Mouse (Mus musculus): ENCODE results near the gene Parpbp. TPM values are rescaled to one million over a fixed set of nuclear protein-coding genes. Genes with fewer than 3 reads are reported as not detected.
A peak's percentile ranks its signal among the peaks of the same experiment; 100 is the strongest.

Parpbp gene
- total and polyA plus RNA-seq, 3 experiments, result 16.9 to 35.0 (median 19.8) TPM

DNA sequence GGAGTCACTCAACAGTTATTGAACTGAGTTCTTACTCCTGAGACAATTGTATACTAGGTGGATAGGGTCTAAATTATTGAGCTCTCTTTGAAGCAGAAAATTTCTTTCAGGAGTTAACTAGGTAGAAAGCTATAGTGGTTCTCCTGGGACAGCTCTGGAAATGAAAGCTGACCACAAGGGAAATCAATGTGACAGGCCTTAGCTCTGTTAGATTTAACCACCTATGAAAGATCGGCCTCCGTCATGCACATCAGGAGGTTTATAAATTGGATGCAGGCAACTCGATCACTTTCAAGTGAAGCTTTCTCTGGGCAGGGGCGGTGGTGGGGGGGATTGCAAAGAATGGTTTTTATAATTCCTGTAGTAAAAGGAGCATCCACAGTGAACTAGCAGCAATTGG, 83.3 kb downstream of the Parpbp start:
- no peaks in the 10 kb centered on the region for H3K36me3 ChIP-seq (replicated peaks in 1 of 2; ENCODE audit: control insufficient read depth in 1 of 2, insufficient read depth in 1 of 2, low read length in 1 of 2)
- H3K79me2 ChIP-seq (replicated peaks; ENCODE audit: control insufficient read depth, extremely low read depth, insufficient read depth, poor library complexity, severe bottlenecking), result no peaks in the 10 kb centered on the region
- dilution Hi-C loops (cut with MboI; ENCODE audit: extremely low pct_ligation_motif_present, extremely low pct_unique_long_range_greater_than_20kb, low sequenced_read_pairs), result no loop called here
- H3K9me3 ChIP-seq (replicated peaks; ENCODE audit: low read length), result no peaks in the 10 kb centered on the region
- H3K27me3 ChIP-seq (replicated peaks), result peaks cover 23% of the 10 kb centered on the region
- DNase-seq (ENCODE audit: extremely low read depth), result no peak
- no peak overlapping the region for H3K9ac ChIP-seq (ENCODE audit: insufficient read depth, low read depth)
- H3K4me1 ChIP-seq (ENCODE audit: control insufficient read depth in 1 of 2, insufficient read depth in 2 of 2), result peaks cover 6 to 10% of the 10 kb centered on the region in 2 experiments
- no peak overlapping the region for H3K4me3 ChIP-seq (replicated peaks in 1 of 3; ENCODE audit: low read depth in 2 of 3, low read length in 2 of 3, poor library complexity in 1 of 3)
- TF ChIP-seq MAZ (IDR thresholded peaks at IDR 0.05; ENCODE audit: low read depth, low read length), result no peak
- no peak for TF ChIP-seq BHLHE40 (IDR thresholded peaks at IDR 0.05; ENCODE audit: low read depth, low read length)
- no peak for TF ChIP-seq KAT2A (IDR thresholded peaks at IDR 0.05; ENCODE audit: insufficient replicate concordance, low read length)
- TF ChIP-seq ETS1 (conservative IDR thresholded peaks at IDR 0.05; ENCODE audit: low read depth, low read length), result no peak
- TF ChIP-seq ZNF384 (IDR thresholded peaks at IDR 0.05; ENCODE audit: low read depth, low read length), result no peak
- no peak for TF ChIP-seq E2F4 (IDR thresholded peaks at IDR 0.05; ENCODE audit: insufficient replicate concordance, low read depth, low read length)
- no peak for TF ChIP-seq CHD1 (IDR thresholded peaks at IDR 0.05; ENCODE audit: low read depth, low read length)
- no peak for TF ChIP-seq JUN (IDR thresholded peaks at IDR 0.05; ENCODE audit: insufficient read depth, low read depth, low read length)
- TF ChIP-seq MAFK (IDR thresholded peaks at IDR 0.05; ENCODE audit: insufficient replicate concordance, low read length), result no peak
- no peak for TF ChIP-seq ELF1 (IDR thresholded peaks at IDR 0.05; ENCODE audit: low read depth, low read length)
- no peak for TF ChIP-seq ZKSCAN1 (IDR thresholded peaks at IDR 0.05; ENCODE audit: borderline replicate concordance, low read depth, low read length)
- TF ChIP-seq MYC (IDR thresholded peaks at IDR 0.05; ENCODE audit: low read depth, low read length), result no peak
- TF ChIP-seq RCOR1 (conservative IDR thresholded peaks at IDR 0.05; ENCODE audit: low read depth, low read length), result no peak
- TF ChIP-seq EP300 (IDR thresholded peaks at IDR 0.05; ENCODE audit: low read length), result no peak
- no peak for TF ChIP-seq MEF2A (IDR thresholded peaks at IDR 0.05; ENCODE audit: borderline replicate concordance, low read depth, low read length)
- TF ChIP-seq CHD2 (IDR thresholded peaks at IDR 0.05; ENCODE audit: low read length), result no peak
- TF ChIP-seq HCFC1 (IDR thresholded peaks at IDR 0.05; ENCODE audit: low read depth, low read length), result no peak
- TF ChIP-seq POLR2A (IDR thresholded peaks at IDR 0.05; ENCODE audit: low read depth, low read length), result no peak
- no peak for TF ChIP-seq NRF1 (IDR thresholded peaks at IDR 0.05; ENCODE audit: low read depth, low read length)
- in situ Hi-C loops (cut with MboI; ENCODE audit: low pct_ligation_motif_present, low pct_unique_long_range_greater_than_20kb, low sequenced_read_pairs), result no loop called here
- no peak overlapping the region for H3K4me2 ChIP-seq (ENCODE audit: insufficient read depth, low read depth, poor library complexity, severe bottlenecking)
- no peak overlapping the region for H3K27ac ChIP-seq (ENCODE audit: insufficient read depth, low read depth)

- dilution Hi-C loops (cut with MboI; ENCODE audit: extremely low pct_ligation_motif_present, extremely low pct_unique_long_range_greater_than_20kb, low sequenced_read_pairs), result no loop called here
Observed at GRCm38 (mm10) chr10:88056950-88057649, 89.6 kb downstream of the Parpbp start.

More at GRCm38 (mm10) chr10:88056950-88057649, 89.6 kb downstream of the Parpbp start:
- Histone ChIP-seq H3K27me3 (replicated peaks) (peaks cover 45% of the 10 kb centered on the region), H3K9me3 (replicated peaks; ENCODE audit: low read length) (no peaks in the 10 kb centered on the region), H3K4me3 (replicated peaks in 1 of 3; ENCODE audit: low read depth in 2 of 3, low read length in 2 of 3, poor library complexity in 1 of 3) (no peak overlapping the region), H3K4me1 (ENCODE audit: control insufficient read depth in 1 of 2, insufficient read depth in 2 of 2) (peaks cover 4 to 15% of the 10 kb centered on the region in 2 experiments), H3K79me2 (replicated peaks; ENCODE audit: control insufficient read depth, extremely low read depth, insufficient read depth, poor library complexity, severe bottlenecking) (no peaks in the 10 kb centered on the region), H3K36me3 (replicated peaks in 1 of 2; ENCODE audit: control insufficient read depth in 1 of 2, insufficient read depth in 1 of 2, low read length in 1 of 2) (no peaks in the 10 kb centered on the region), H3K4me2 (ENCODE audit: insufficient read depth, low read depth, poor library complexity, severe bottlenecking) (no peak overlapping the region), H3K9ac (ENCODE audit: insufficient read depth, low read depth) (no peak overlapping the region), H3K27ac (ENCODE audit: insufficient read depth, low read depth) (no peak overlapping the region)
- TF ChIP-seq MAFK (IDR thresholded peaks at IDR 0.05; ENCODE audit: insufficient replicate concordance, low read length), result no peak
- TF ChIP-seq ZKSCAN1 (IDR thresholded peaks at IDR 0.05; ENCODE audit: borderline replicate concordance, low read depth, low read length), result no peak
- TF ChIP-seq RAD21 (IDR thresholded peaks at IDR 0.05; ENCODE audit: low read depth, low read length), result peak; percentile 19
- no peak for TF ChIP-seq SIN3A (IDR thresholded peaks at IDR 0.05; ENCODE audit: low read length)
- DNase-seq (ENCODE audit: extremely low read depth), result no peak
- in situ Hi-C loops (cut with MboI; ENCODE audit: low pct_ligation_motif_present, low pct_unique_long_range_greater_than_20kb, low sequenced_read_pairs), result no loop called here
